Mouse (Mus musculus) lung, adult 18-20 months (tissue): ENCODE data around the gene Borcs6.
A peak's percentile ranks its signal among the peaks of the same experiment; 100 is the strongest.
"Not testable (repeated sequence)": the region's sequence is repeated elsewhere in the genome, so short reads cannot be mapped to it uniquely, and the experiment has no call there.

Experiments used
- DNase-seq, 2 experiments: peaks; one replicate each; pipeline ENCODE4 v3.0.0; 2022; ENCODE audit warnings: mixed read lengths in 2 of 2

The Borcs6 gene

GRCm38 (mm10) chr11:69090367-69090766 lies 30.9 kb downstream of the Borcs6 start:
- no peak for DNase-seq

- no peak for DNase-seq
Observed at GRCm38 (mm10) chr11:69091566-69092385, 32.3 kb downstream of the Borcs6 start.

- DNase-seq = peak; percentile 88 to 92
Observed at GRCm38 (mm10) chr11:69092386-69092751, 32.9 kb downstream of the Borcs6 start.

- no peak for DNase-seq
Observed at GRCm38 (mm10) chr11:69092871-69093270, 33.4 kb downstream of the Borcs6 start.

- DNase-seq = not testable (repeated sequence)
Observed at GRCm38 (mm10) chr11:69093856-69094255, 34.3 kb downstream of the Borcs6 start.

GRCm38 (mm10) chr11:69094697-69095429 lies 35.3 kb downstream of the Borcs6 start, which contains the start of gene Per1:
Per1 (plus strand) TSS chr11:69095217.
- DNase-seq = peak; percentile 100

GRCm38 (mm10) chr11:69095511-69096231 lies 36.2 kb downstream of the Borcs6 start:
- peak; percentile 72 to 78 for DNase-seq

- DNase-seq = no peak
Observed at GRCm38 (mm10) chr11:69096360-69096986, 37.0 kb downstream of the Borcs6 start.

- peak; percentile 100 for DNase-seq
Observed at GRCm38 (mm10) chr11:69096987-69097900, 37.7 kb downstream of the Borcs6 start.

GRCm38 (mm10) chr11:69098039-69098761 lies 38.7 kb downstream of the Borcs6 start:
- no peak for DNase-seq

- peak; percentile 98 to 99 for DNase-seq
Observed at GRCm38 (mm10) chr11:69098762-69099091, 39.2 kb downstream of the Borcs6 start.

- DNase-seq = peak; percentile 92 to 95
Observed at GRCm38 (mm10) chr11:69099177-69099914, 39.8 kb downstream of the Borcs6 start.

GRCm38 (mm10) chr11:69099915-69100345 lies 40.4 kb downstream of the Borcs6 start:
- peak; percentile 96 to 97 for DNase-seq

- DNase-seq = no peak
Observed at GRCm38 (mm10) chr11:69100639-69101360, 41.3 kb downstream of the Borcs6 start.

GRCm38 (mm10) chr11:69101604-69102402 lies 42.3 kb downstream of the Borcs6 start:
- no peak for DNase-seq

- DNase-seq = no peak
Observed at GRCm38 (mm10) chr11:69102403-69102725, 42.8 kb downstream of the Borcs6 start.

- no peak for DNase-seq
Observed at GRCm38 (mm10) chr11:69103121-69103520, 43.6 kb downstream of the Borcs6 start.

GRCm38 (mm10) chr11:69103531-69104435 lies 44.3 kb downstream of the Borcs6 start:
- DNase-seq = no peak
